Mouse (Mus musculus) embryonic facial prominence, embryonic 11.5 days (tissue): ENCODE data around the gene Nfib. TPM values are rescaled to one million over a fixed set of nuclear protein-coding genes. Genes with fewer than 3 reads are reported as not detected.
A peak's percentile ranks its signal among the peaks of the same experiment; 100 is the strongest.

Experiments
- ATAC-seq: fragments of 200-750 bp; cut with Nextera tagmentation; replicated peaks from 2 replicates; pipeline ENCODE4 v1.8.0; 2017; ENCODE audit warnings: low read depth; ENCODE audit not compliant: insufficient number of reproducible peaks, low FRiP score, low TSS enrichment
- DNase-seq: peaks from one replicate; pipeline ENCODE4 v3.0.0-alpha.2; 2015; ENCODE audit warnings: low spot score
- H3K27ac ChIP-seq: fragments of 300-500 bp; sonication (generic); replicated peaks from 2 replicates; pipeline ENCODE4 v1.5.1; 2014; ENCODE audit warnings: mild to moderate bottlenecking, low read depth, low read length, control low read depth
- H3K27me3 ChIP-seq: fragments of 300-500 bp; sonication (generic); 2 replicates; pipeline ENCODE4 v1.6.1; 2014; ENCODE audit warnings: mild to moderate bottlenecking, low read length, moderate library complexity, mixed read lengths; ENCODE audit not compliant: control insufficient read depth, insufficient read depth
- H3K36me3 ChIP-seq: fragments of 300-500 bp; sonication (generic); replicated peaks from 2 replicates; pipeline ENCODE4 v1.6.1; 2014; ENCODE audit warnings: low read depth, mild to moderate bottlenecking, low read length, moderate library complexity, mixed read lengths; ENCODE audit not compliant: control insufficient read depth, insufficient read depth
- H3K4me1 ChIP-seq: fragments of 300-500 bp; sonication (generic); 2 replicates; pipeline ENCODE4 v1.6.1; 2014; ENCODE audit warnings: low read length, mixed read lengths; ENCODE audit not compliant: control insufficient read depth, insufficient read depth
- H3K4me2 ChIP-seq: fragments of 300-500 bp; sonication (generic); 2 replicates; pipeline ENCODE4 v1.6.1; 2014; ENCODE audit warnings: low read depth, mild to moderate bottlenecking, control low read depth, low read length, moderate library complexity
- H3K4me3 ChIP-seq: fragments of 300-500 bp; sonication (generic); 2 replicates; pipeline ENCODE4 v1.5.1; 2014; ENCODE audit warnings: low read depth, low read length, control low read depth
- H3K9ac ChIP-seq: fragments of 300-500 bp; sonication (generic); replicated peaks from 2 replicates; pipeline ENCODE4 v1.6.1; 2014; ENCODE audit warnings: mild to moderate bottlenecking, control low read depth, low read length
- H3K9me3 ChIP-seq: fragments of 300-500 bp; sonication (generic); replicated peaks from 2 replicates; pipeline ENCODE4 v1.6.1; 2016; ENCODE audit warnings: mild to moderate bottlenecking, low read length, inconsistent platforms, mixed read lengths; ENCODE audit not compliant: control insufficient read depth
- WGBS: fragments of 180-500 bp; shearing (Covaris S2); extraction: QIAGEN DNeasy Blood & Tissue Kit; methylation state at CpG from one replicate; pipeline ENCODE4 v1.1.7; 2014; 5-methylcytosine and 5-hydroxymethylcytosine counted together
- polyA plus RNA-seq: library from polyadenylated mRNA; unstranded; fragments of >200 nt; fragmentation: Nextera tagmentation; extraction: Ambion mirVana; gene quantifications from 2 replicates; pipeline ENCODE4 v1.2.1, GENCODE M21; 2014

Gene Nfib
- polyA plus RNA-seq, 1 experiment from 2014 or later: 30.9 TPM

- WGBS: 58% methylated on average over 7 of the region's 7 CpGs
- no peak overlapping the region for H3K4me3 ChIP-seq
- H3K4me2 ChIP-seq: no peak overlapping the region
- no peaks in the 10 kb centered on the region for H3K27me3 ChIP-seq
- ATAC-seq: no peak
- no peak overlapping the region for H3K9ac ChIP-seq
- no peak overlapping the region for H3K27ac ChIP-seq
- H3K36me3 ChIP-seq: no peaks in the 10 kb centered on the region
- DNase-seq: no peak
- no peaks in the 10 kb centered on the region for H3K9me3 ChIP-seq
- H3K4me1 ChIP-seq: no peaks in the 10 kb centered on the region
Measured at GRCm38 (mm10) chr4:82592086-82593030, 113.2 kb downstream of the Nfib start.

- Histone ChIP-seq H3K27ac (no peak overlapping the region), H3K27me3 (no peaks in the 10 kb centered on the region), H3K9ac (no peak overlapping the region), H3K4me2 (no peak overlapping the region), H3K36me3 (no peaks in the 10 kb centered on the region), H3K9me3 (no peaks in the 10 kb centered on the region), H3K4me3 (no peak overlapping the region), H3K4me1 (no peaks in the 10 kb centered on the region)
- DNase-seq (peak; percentile 68), ATAC-seq (0 out of 2 replicates have a peak, but pooled peaks have one; percentile 39)
- WGBS: 26% methylated on average over 4 of the region's 4 CpGs
Measured at GRCm38 (mm10) chr4:82589345-82589890, 116.1 kb downstream of the Nfib start.

DNA sequence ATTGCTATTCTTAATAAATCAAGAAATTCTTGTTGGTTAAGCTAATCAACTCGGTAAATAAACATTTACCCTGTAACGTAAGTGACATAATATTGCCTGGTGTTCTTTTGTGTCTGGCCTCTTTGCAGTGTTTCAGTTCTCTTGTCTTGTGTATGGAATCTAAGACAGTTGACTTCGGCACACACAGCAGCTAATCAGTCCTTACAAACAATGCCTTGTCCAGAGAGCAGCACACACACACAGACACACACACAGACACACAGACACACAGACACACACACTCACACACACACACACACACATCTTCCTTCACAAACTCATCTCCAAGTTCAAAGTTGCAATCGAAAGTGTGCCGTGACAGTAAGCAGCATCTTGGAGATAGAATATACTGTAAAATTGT, 116.8 kb downstream of the Nfib start:
- Histone ChIP-seq H3K9ac (no peak overlapping the region), H3K4me3 (no peak overlapping the region), H3K4me2 (no peak overlapping the region), H3K27ac (no peak overlapping the region), H3K4me1 (no peaks in the 10 kb centered on the region), H3K36me3 (no peaks in the 10 kb centered on the region), H3K9me3 (no peaks in the 10 kb centered on the region), H3K27me3 (no peaks in the 10 kb centered on the region)
- WGBS: 82% methylated on average over 5 of the region's 5 CpGs
- DNase-seq (no peak), ATAC-seq (no peak)

DNA sequence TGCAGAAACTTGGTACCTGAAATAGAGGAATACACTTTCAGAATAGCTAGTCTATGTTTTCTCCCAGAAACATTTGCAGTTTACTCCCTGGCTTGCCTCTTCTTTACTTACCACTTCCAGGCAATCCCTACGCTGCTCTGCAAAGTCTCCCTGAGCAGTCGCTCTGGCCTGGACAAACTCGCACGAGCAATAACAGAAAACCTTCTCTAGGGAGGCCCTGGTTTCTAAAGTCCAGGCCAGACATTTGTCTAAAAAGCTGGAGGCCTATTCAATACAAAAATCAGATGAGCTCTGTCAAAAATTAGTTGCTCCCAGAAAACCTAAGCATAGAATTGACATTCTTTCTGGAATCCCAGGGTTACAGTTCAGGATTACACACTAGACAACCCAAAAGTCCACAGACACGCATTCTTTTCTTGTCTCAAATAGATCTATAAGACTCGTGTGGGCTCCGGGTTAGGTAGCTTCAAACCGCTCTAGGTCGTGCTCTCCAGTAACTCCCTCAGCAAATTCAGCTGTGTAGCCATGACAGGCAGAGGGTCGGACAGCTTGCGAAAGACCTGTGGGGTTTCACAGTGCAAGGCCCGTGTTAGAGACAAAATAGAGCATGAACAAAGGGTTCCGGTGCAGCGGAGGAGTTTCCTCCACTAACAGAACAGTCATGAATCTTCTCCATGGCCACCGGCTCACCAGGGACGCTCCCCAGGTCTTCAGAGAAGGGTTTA, 118.2 kb downstream of the Nfib start:
- H3K27ac ChIP-seq: no peak overlapping the region
- H3K4me3 ChIP-seq: no peak overlapping the region
- H3K4me1 ChIP-seq: no peaks in the 10 kb centered on the region
- H3K36me3 ChIP-seq: no peaks in the 10 kb centered on the region
- no peak for ATAC-seq
- no peaks in the 10 kb centered on the region for H3K27me3 ChIP-seq
- 83% methylated on average over 16 of the region's 16 CpGs for WGBS
- H3K9ac ChIP-seq: no peak overlapping the region
- no peak for DNase-seq
- no peak overlapping the region for H3K4me2 ChIP-seq
- H3K9me3 ChIP-seq: no peaks in the 10 kb centered on the region

DNA sequence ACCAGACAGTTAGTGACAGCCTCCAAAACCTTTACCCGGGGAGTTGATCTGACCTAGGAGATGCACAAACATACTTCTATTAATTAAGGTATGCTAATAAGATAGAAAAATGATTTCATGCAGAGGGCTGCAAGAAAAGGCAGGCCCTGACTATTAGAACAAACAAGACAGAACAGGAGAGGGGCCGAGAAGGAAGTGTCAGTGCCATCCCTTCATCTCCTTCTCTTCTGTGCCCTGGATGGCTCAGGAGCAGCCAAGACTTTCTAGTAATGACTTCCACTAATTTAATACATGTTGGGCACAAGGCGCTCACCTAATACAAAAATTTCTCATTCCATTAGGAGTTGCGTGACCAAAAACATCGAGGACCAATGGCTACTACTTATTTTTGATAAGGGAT, 118.9 kb downstream of the Nfib start:
- no peak for ATAC-seq
- 88% methylated on average over 5 of the region's 5 CpGs for WGBS
- H3K9me3 ChIP-seq: no peaks in the 10 kb centered on the region

GRCm38 (mm10) chr4:82585536-82585935, 120.0 kb downstream of the Nfib start:
- Histone ChIP-seq H3K27ac (no peak overlapping the region), H3K4me3 (no peak overlapping the region), H3K9me3 (no peaks in the 10 kb centered on the region), H3K36me3 (no peaks in the 10 kb centered on the region), H3K4me1 (no peaks in the 10 kb centered on the region), H3K9ac (no peak overlapping the region), H3K27me3 (no peaks in the 10 kb centered on the region), H3K4me2 (no peak overlapping the region)
- DNase-seq (no peak), ATAC-seq (no peak)
- 75% methylated on average over 9 of the region's 9 CpGs for WGBS

More for the DNA sequence above, 118.9 kb downstream of the Nfib start:
- Histone ChIP-seq H3K27me3 (no peaks in the 10 kb centered on the region), H3K9ac (no peak overlapping the region), H3K4me3 (no peak overlapping the region), H3K27ac (no peak overlapping the region), H3K36me3 (no peaks in the 10 kb centered on the region), H3K4me1 (no peaks in the 10 kb centered on the region), H3K4me2 (no peak overlapping the region)
- no peak for DNase-seq

DNA sequence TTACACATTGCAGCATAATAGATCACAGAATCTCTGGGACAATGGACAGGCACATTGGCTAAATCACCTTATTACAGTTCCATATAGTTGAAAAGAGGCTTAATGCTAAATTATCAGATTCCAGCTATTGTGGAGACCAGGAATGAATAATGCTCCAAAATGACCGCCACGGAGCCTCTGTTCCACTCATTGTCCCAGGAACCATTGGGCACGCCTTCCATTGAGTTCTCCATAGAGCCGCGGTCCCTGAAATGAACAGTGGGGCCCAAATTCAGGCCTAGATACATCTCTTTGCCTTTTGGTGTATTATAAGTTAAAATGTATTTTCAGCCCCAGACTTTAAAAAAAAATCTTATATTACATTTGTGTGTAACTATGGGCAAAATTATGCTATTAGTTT, 120.5 kb downstream of the Nfib start:
- no peak overlapping the region for H3K4me3 ChIP-seq
- ATAC-seq (no peak), DNase-seq (no peak)
- no peaks in the 10 kb centered on the region for H3K27me3 ChIP-seq
- no peak overlapping the region for H3K4me2 ChIP-seq
- H3K9ac ChIP-seq: no peak overlapping the region
- no peak overlapping the region for H3K27ac ChIP-seq
- H3K36me3 ChIP-seq: no peaks in the 10 kb centered on the region
- H3K9me3 ChIP-seq: no peaks in the 10 kb centered on the region
- no peaks in the 10 kb centered on the region for H3K4me1 ChIP-seq
- WGBS: 88% methylated on average over 5 of the region's 5 CpGs

GRCm38 (mm10) chr4:82584548-82584947, 121.0 kb downstream of the Nfib start:
- no peak overlapping the region for H3K27ac ChIP-seq
- H3K4me3 ChIP-seq: no peak overlapping the region
- H3K9ac ChIP-seq: no peak overlapping the region
- H3K4me1 ChIP-seq: no peaks in the 10 kb centered on the region
- DNase-seq: no peak
- H3K4me2 ChIP-seq: no peak overlapping the region
- no peak for ATAC-seq
- no peaks in the 10 kb centered on the region for H3K27me3 ChIP-seq
- WGBS: 61% methylated on average over 4 of the region's 4 CpGs
- no peaks in the 10 kb centered on the region for H3K9me3 ChIP-seq
- no peaks in the 10 kb centered on the region for H3K36me3 ChIP-seq
